Mouse (Mus musculus): Measurements from ENCODE around the gene Olfr1377. TPM values are rescaled to one million over a fixed set of nuclear protein-coding genes. Genes with fewer than 3 reads are reported as not detected.

The Olfr1377 gene
- polyA plus RNA-seq, 1 experiment from 2014 or later: not detected

- 82% methylated on average over 2 of the region's 2 CpGs for WGBS
- no peaks in the 10 kb centered on the region for H3K4me1 ChIP-seq (replicated peaks; ENCODE audit: insufficient read depth, low read length)
- H3K4me2 ChIP-seq (ENCODE audit: low read length): no peak overlapping the region
- H3K9ac ChIP-seq (ENCODE audit: low read depth, low read length): no peak overlapping the region
- no peak overlapping the region for H3K4me3 ChIP-seq (replicated peaks; ENCODE audit: low read depth, low read length)
- no peaks in the 10 kb centered on the region for H3K9me3 ChIP-seq (replicated peaks; ENCODE audit: low read length)
- H3K27ac ChIP-seq: no peak overlapping the region
- DNase-seq (ENCODE audit: low spot score) (no peak), ATAC-seq (replicated peaks; ENCODE audit: low FRiP score, low read depth) (no peak)
- TF ChIP-seq CTCF (IDR thresholded peaks at IDR 0.05; ENCODE audit: low read depth): no peak
- no peaks in the 10 kb centered on the region for H3K27me3 ChIP-seq (ENCODE audit: insufficient read depth, low read length)
- H3K36me3 ChIP-seq (ENCODE audit: insufficient read depth, low read length): no peaks in the 10 kb centered on the region
Observed at GRCm38 (mm10) chr11:51035951-51036350, 54.2 kb downstream of the Olfr1377 start.

Other genes starting within 250 kb of the Olfr1377 start
- 12.8 and 13.1 TPM in 2 replicates for gene Zfp354c, start 154.2 kb upstream of the Olfr1377 start, polyA plus RNA-seq (2015; fragmentation: Nextera tagmentation; extraction: Ambion mirVana)
- 0.70 and 0.82 TPM in 2 replicates for gene Zfp879, start 140.4 kb upstream of the Olfr1377 start, polyA plus RNA-seq (2015; fragmentation: Nextera tagmentation; extraction: Ambion mirVana)
- not detected in 2 replicates for gene Grm6, start 131.3 kb upstream of the Olfr1377 start, polyA plus RNA-seq (2015; fragmentation: Nextera tagmentation; extraction: Ambion mirVana)
- 5.8 and 7.4 TPM in 2 replicates for gene Zfp454, start 94.3 kb upstream of the Olfr1377 start, polyA plus RNA-seq (2015; fragmentation: Nextera tagmentation; extraction: Ambion mirVana)
- gene Zfp2, start 65.8 kb upstream of the Olfr1377 start, polyA plus RNA-seq (2015; fragmentation: Nextera tagmentation; extraction: Ambion mirVana): 10.8 and 10.9 TPM in 2 replicates
- 1.6 and 1.7 TPM in 2 replicates for gene Zfp354b, start 50.3 kb upstream of the Olfr1377 start, polyA plus RNA-seq (2015; fragmentation: Nextera tagmentation; extraction: Ambion mirVana)
- not detected in 2 replicates for gene 4933414I15Rik, start 38.2 kb upstream of the Olfr1377 start, polyA plus RNA-seq (2015; fragmentation: Nextera tagmentation; extraction: Ambion mirVana)
- gene Prop1, start 28.2 kb upstream of the Olfr1377 start, polyA plus RNA-seq (2015; fragmentation: Nextera tagmentation; extraction: Ambion mirVana): not detected in 2 replicates
- not detected in 2 replicates for gene Olfr1378, start 15.4 kb upstream of the Olfr1377 start, polyA plus RNA-seq (2015; fragmentation: Nextera tagmentation; extraction: Ambion mirVana)
- not detected in 2 replicates for gene Olfr51, start 21.6 kb downstream of the Olfr1377 start, polyA plus RNA-seq (2015; fragmentation: Nextera tagmentation; extraction: Ambion mirVana)
- gene Olfr54, start 32.3 kb downstream of the Olfr1377 start, polyA plus RNA-seq (2015; fragmentation: Nextera tagmentation; extraction: Ambion mirVana): not detected in 2 replicates
- not detected in 2 replicates for gene Olfr1375, start 66.1 kb downstream of the Olfr1377 start, polyA plus RNA-seq (2015; fragmentation: Nextera tagmentation; extraction: Ambion mirVana)
- gene Zfp354a, start 77.3 kb downstream of the Olfr1377 start, polyA plus RNA-seq (2015; fragmentation: Nextera tagmentation; extraction: Ambion mirVana): 9.2 and 10.9 TPM in 2 replicates
- not detected in 2 replicates for gene Gm12569, start 238.5 kb downstream of the Olfr1377 start, polyA plus RNA-seq (2015; fragmentation: Nextera tagmentation; extraction: Ambion mirVana)